Mouse (Mus musculus) erythroblast, embryonic 14.5 days (primary cell): ENCODE data around the gene Dffa.

Experiments used
- GATA1 ChIP-seq: IDR thresholded peaks from 2 replicates; pipeline ENCODE4 v1.6.1; 2012; ENCODE audit warnings: low read length, inconsistent platforms, mixed read lengths
- TAL1 ChIP-seq: IDR thresholded peaks from 3 replicates; pipeline ENCODE4 v1.6.1; 2012; ENCODE audit warnings: low read length, inconsistent platforms, mixed read lengths

DNA sequence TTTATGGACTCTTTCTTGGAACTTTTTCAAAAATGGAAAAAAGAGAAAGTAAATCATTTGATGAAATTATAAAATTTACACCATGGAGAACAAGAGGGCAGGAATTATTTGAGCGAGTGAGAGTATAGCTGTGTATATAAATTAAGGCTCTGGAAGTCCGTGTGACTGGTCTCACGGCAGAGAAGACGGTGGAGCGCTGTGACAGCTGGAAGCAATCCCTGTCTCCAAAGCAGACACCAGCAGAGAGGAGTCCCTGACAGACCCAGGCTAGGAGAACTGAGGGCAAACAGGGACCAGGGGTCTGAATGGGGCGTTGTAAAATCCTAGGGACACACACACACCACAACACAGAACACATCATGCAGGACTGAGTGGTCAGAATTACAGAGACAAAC lies 22.2 kb downstream of the Dffa start:
- no peak for TF ChIP-seq GATA1
- TF ChIP-seq TAL1 = no peak
